Mouse (Mus musculus): Measurements from ENCODE around the gene Tmem269. TPM values are rescaled to one million over a fixed set of nuclear protein-coding genes. Genes with fewer than 3 reads are reported as not detected.
A peak's percentile ranks its signal among the peaks of the same experiment; 100 is the strongest.

Tmem269 gene
- polyA plus RNA-seq, 1 experiment from 2014 or later, result not detected

GRCm38 (mm10) chr4:119233256-119233901 lies 15.4 kb upstream of the Tmem269 start:
- peak overlapping the region; percentile 64; the same call in 1 of the 2 replicates for H3K27ac ChIP-seq
- H3K4me3 ChIP-seq (replicated peaks), result peak overlapping the region; percentile 94
- H3K27me3 ChIP-seq, result no peaks in the 10 kb centered on the region
- under 1% methylated on average over 36 of the region's 36 CpGs for WGBS
- H3K9me3 ChIP-seq, result no peaks in the 10 kb centered on the region
- peak; percentile 29; the same call in 1 of the 2 replicates for ATAC-seq (ENCODE audit: insufficient number of reproducible peaks, insufficient read depth, low FRiP score, low TSS enrichment, low read depth)
- peaks cover 35% of the 10 kb centered on the region for H3K36me3 ChIP-seq
- peak overlapping the region; percentile 84 for H3K9ac ChIP-seq (replicated peaks)
- H3K4me2 ChIP-seq, result peak overlapping the region; percentile 83
- H3K4me1 ChIP-seq (replicated peaks), result peaks cover 19% of the 10 kb centered on the region

GRCm38 (mm10) chr4:119232410-119233255 lies 14.6 kb upstream of the Tmem269 start, which contains the start of the genes AU022252 and P3h1:
Gene AU022252 (minus strand): TSS chr4:119232712.
Gene P3h1 (plus strand): TSS chr4:119232915.
- Histone ChIP-seq H3K4me3 (replicated peaks) (peak within 1 kb of the TSS; percentile 94), H3K9me3 (no peaks in the 10 kb centered on the region), H3K27ac (peak within 1 kb of the TSS; percentile 64), H3K27me3 (no peaks in the 10 kb centered on the region), H3K4me1 (replicated peaks) (peaks cover 19% of the 10 kb centered on the region), H3K9ac (replicated peaks) (peak within 1 kb of the TSS; percentile 84), H3K36me3 (peaks cover 37% of the 10 kb centered on the region), H3K4me2 (peak within 1 kb of the TSS; percentile 83)
- ATAC-seq (ENCODE audit: insufficient number of reproducible peaks, insufficient read depth, low FRiP score, low TSS enrichment, low read depth), result peak; percentile 93
- WGBS, result under 1% methylated on average over 66 of the region's 71 CpGs

DNA sequence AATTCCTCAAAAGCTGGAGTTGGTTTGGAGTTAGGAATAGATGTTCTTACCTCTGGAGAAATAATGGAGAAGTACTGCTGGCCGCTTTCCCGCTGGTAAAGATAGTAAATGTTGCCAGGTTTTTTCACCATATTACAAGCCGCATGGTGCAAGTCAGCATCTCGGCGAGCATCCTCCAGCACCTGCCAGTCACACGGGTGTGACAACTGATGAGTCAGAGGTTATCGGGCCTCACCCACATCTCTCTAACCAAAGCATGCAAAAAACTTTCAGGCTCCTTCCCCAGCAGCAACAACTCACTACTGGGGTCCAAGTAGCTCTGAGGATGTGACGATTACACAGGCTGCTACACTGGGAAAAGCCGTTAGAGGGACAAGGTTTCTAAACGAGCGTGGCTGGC lies 8.7 kb upstream of the Tmem269 start:
- Histone ChIP-seq H3K4me1 (replicated peaks) (peaks cover 5% of the 10 kb centered on the region), H3K4me2 (no peak overlapping the region), H3K27ac (no peak overlapping the region), H3K4me3 (replicated peaks) (no peak overlapping the region), H3K9ac (replicated peaks) (no peak overlapping the region), H3K9me3 (no peaks in the 10 kb centered on the region), H3K36me3 (peaks cover 60% of the 10 kb centered on the region), H3K27me3 (no peaks in the 10 kb centered on the region)
- WGBS, result 92% methylated on average over 11 of the region's 11 CpGs
- ATAC-seq (ENCODE audit: insufficient number of reproducible peaks, insufficient read depth, low FRiP score, low TSS enrichment, low read depth), result no peak

DNA sequence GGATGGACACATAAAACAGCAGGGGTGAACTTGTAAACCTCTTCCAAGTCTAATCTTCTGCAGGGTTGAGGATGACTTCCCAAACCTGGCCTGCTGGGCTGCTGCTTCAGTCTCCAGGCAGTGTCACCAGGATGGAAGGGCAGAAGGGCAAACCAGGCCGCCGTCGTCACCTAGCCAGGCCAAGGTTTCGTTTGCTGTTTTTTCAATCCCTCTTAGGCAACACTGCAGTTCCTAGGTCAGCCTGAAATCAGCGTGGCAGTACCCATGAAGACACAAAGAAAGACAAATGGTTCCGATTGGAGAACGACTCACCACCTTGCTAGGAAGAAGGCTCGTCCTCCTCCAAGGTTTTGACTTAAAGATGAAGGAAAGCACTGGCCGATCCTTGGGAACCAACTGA lies 7.7 kb upstream of the Tmem269 start:
- Histone ChIP-seq H3K9me3 (no peaks in the 10 kb centered on the region), H3K36me3 (peaks cover 60% of the 10 kb centered on the region), H3K27me3 (no peaks in the 10 kb centered on the region), H3K4me1 (replicated peaks) (no peaks in the 10 kb centered on the region), H3K4me3 (replicated peaks) (no peak overlapping the region), H3K4me2 (no peak overlapping the region), H3K9ac (replicated peaks) (no peak overlapping the region), H3K27ac (no peak overlapping the region)
- 88% methylated on average over 9 of the region's 9 CpGs for WGBS
- no peak for ATAC-seq (ENCODE audit: insufficient number of reproducible peaks, insufficient read depth, low FRiP score, low TSS enrichment, low read depth)

GRCm38 (mm10) chr4:119224534-119224933 lies 6.5 kb upstream of the Tmem269 start:
- Histone ChIP-seq H3K4me3 (replicated peaks) (no peak overlapping the region), H3K4me2 (no peak overlapping the region), H3K4me1 (replicated peaks) (no peaks in the 10 kb centered on the region), H3K27ac (no peak overlapping the region), H3K27me3 (no peaks in the 10 kb centered on the region), H3K36me3 (peaks cover 57% of the 10 kb centered on the region), H3K9ac (replicated peaks) (no peak overlapping the region), H3K9me3 (no peaks in the 10 kb centered on the region)
- WGBS, result 92% methylated on average over 3 of the region's 3 CpGs
- ATAC-seq (ENCODE audit: insufficient number of reproducible peaks, insufficient read depth, low FRiP score, low TSS enrichment, low read depth), result no peak

GRCm38 (mm10) chr4:119223696-119224095 lies 5.7 kb upstream of the Tmem269 start:
- H3K9me3 ChIP-seq, result no peaks in the 10 kb centered on the region
- H3K4me2 ChIP-seq, result no peak overlapping the region
- WGBS, result 93% methylated on average over 1 of the region's 1 CpGs
- H3K9ac ChIP-seq (replicated peaks), result no peak overlapping the region
- H3K27ac ChIP-seq, result no peak overlapping the region
- H3K4me1 ChIP-seq (replicated peaks), result no peaks in the 10 kb centered on the region
- peaks cover 55% of the 10 kb centered on the region for H3K36me3 ChIP-seq
- H3K4me3 ChIP-seq (replicated peaks), result no peak overlapping the region
- no peaks in the 10 kb centered on the region for H3K27me3 ChIP-seq
- ATAC-seq (ENCODE audit: insufficient number of reproducible peaks, insufficient read depth, low FRiP score, low TSS enrichment, low read depth), result no peak

- 0 out of 2 replicates have a peak, but pooled peaks cover 6% of the 10 kb centered on the region for H3K4me1 ChIP-seq (replicated peaks)
- H3K4me3 ChIP-seq (replicated peaks), result no peak overlapping the region
- H3K27ac ChIP-seq, result no peak overlapping the region
- 83% methylated on average over 8 of the region's 8 CpGs for WGBS
- no peaks in the 10 kb centered on the region for H3K9me3 ChIP-seq
- no peak overlapping the region for H3K4me2 ChIP-seq
- H3K9ac ChIP-seq (replicated peaks), result no peak overlapping the region
- no peaks in the 10 kb centered on the region for H3K27me3 ChIP-seq
- no peak for ATAC-seq (ENCODE audit: insufficient number of reproducible peaks, insufficient read depth, low FRiP score, low TSS enrichment, low read depth)
- H3K36me3 ChIP-seq, result no peaks in the 10 kb centered on the region
Observed at GRCm38 (mm10) chr4:119216667-119217066, 1.4 kb downstream of the Tmem269 start.

DNA sequence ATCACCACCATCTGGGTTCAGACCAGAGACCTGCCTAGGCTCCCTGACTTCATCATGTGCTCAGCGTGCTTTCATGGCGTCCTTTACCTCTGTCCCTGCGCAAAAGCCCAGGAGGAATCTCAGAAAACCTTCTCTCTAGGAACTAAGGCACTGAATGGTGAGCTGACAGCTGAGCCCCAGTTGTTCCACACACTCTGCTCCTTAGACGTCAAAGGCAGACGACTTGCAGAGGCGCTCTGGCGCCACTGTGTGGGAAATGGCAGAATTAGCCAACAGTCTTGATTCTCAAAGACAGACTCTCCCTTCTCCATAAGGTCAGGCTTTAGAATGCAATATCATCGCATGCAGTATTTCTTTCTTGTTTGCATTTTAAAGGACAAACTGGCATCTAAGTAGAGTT lies 13.3 kb downstream of the Tmem269 start:
- Histone ChIP-seq H3K4me3 (replicated peaks) (no peak overlapping the region), H3K4me2 (no peak overlapping the region), H3K36me3 (peaks cover 21% of the 10 kb centered on the region), H3K27ac (no peak overlapping the region), H3K4me1 (replicated peaks) (no peaks in the 10 kb centered on the region), H3K27me3 (0 out of 2 replicates have a peak, but pooled peaks cover 3% of the 10 kb centered on the region), H3K9me3 (no peaks in the 10 kb centered on the region), H3K9ac (replicated peaks) (no peak overlapping the region)
- 18% methylated on average over 8 of the region's 8 CpGs for WGBS
- no peak for ATAC-seq (ENCODE audit: insufficient number of reproducible peaks, insufficient read depth, low FRiP score, low TSS enrichment, low read depth)

DNA sequence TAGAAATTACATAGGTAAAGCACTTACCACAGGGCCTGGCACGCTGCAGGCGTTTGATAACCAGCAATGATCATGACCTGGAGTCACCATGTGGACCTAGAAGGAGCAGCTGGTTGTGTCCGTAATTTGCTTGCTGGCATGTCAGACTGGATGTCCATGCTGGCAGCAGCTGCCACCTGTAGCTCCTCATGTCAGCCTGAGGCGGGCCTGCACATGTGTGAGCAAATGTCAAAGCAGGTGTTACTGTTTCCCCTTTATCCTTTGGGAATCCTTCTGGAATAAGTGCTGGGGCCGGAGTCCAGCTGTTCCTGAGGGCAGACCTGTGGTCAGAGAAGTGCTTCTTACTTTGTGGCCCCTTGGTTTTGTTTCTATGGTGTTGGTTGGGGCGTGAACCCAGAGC lies 19.9 kb downstream of the Tmem269 start:
- H3K27me3 ChIP-seq, result no peaks in the 10 kb centered on the region
- H3K4me2 ChIP-seq, result no peak overlapping the region
- ATAC-seq (ENCODE audit: insufficient number of reproducible peaks, insufficient read depth, low FRiP score, low TSS enrichment, low read depth), result no peak
- peaks cover 20% of the 10 kb centered on the region for H3K4me1 ChIP-seq (replicated peaks)
- H3K27ac ChIP-seq, result no peak overlapping the region
- no peak overlapping the region for H3K9ac ChIP-seq (replicated peaks)
- H3K9me3 ChIP-seq, result no peaks in the 10 kb centered on the region
- H3K36me3 ChIP-seq, result peaks cover 38% of the 10 kb centered on the region
- WGBS, result 78% methylated on average over 6 of the region's 6 CpGs
- no peak overlapping the region for H3K4me3 ChIP-seq (replicated peaks)

GRCm38 (mm10) chr4:119195582-119196320 lies 22.3 kb downstream of the Tmem269 start:
- peaks cover 25% of the 10 kb centered on the region; the same call in 1 of the 2 replicates for H3K36me3 ChIP-seq
- WGBS, result 14% methylated on average over 17 of the region's 18 CpGs
- no peak; the same call in none of the 2 replicates for ATAC-seq (ENCODE audit: insufficient number of reproducible peaks, insufficient read depth, low FRiP score, low TSS enrichment, low read depth)

More at GRCm38 (mm10) chr4:119195582-119196320, 22.3 kb downstream of the Tmem269 start:
- Histone ChIP-seq H3K4me3 (replicated peaks) (peak overlapping the region; percentile 74), H3K9me3 (no peaks in the 10 kb centered on the region), H3K27ac (peak overlapping the region; percentile 82), H3K4me1 (replicated peaks) (peaks cover 20% of the 10 kb centered on the region), H3K4me2 (peak overlapping the region; percentile 69), H3K27me3 (no peaks in the 10 kb centered on the region), H3K9ac (replicated peaks) (peak overlapping the region; percentile 85)

All from limb, embryonic 12.5 days (tissue).